Mouse (Mus musculus) thymus, postnatal 4 days (tissue): ENCODE measurements around the gene Psmf1.

ENCODE experiments used
- DNase-seq: peaks from one replicate; pipeline ENCODE4 v3.0.0; 2021

Psmf1 gene

DNA sequence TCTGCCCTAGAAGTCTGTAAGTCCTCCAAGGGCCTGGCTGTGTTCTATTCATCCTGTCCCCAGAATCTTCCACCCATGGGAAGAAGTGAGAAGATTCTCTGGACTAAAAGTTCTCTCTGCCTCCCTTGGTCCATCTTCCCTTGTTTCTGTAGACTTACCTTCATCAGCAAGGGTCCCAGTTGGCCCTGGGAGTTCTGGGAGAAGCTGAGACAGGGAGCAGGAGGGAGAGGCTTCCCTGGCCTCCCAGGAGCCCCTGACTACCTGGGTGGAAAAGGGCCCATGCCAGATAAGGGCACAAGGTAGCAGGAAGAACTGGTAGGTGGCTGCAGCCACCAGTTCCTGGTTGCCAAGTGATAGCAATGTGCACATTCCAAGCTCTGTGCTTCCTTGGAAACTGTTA lies at the start of gene Psmf1:
TSS of gene Psmf1 (minus strand) at position 342 of the 400 bp plus-strand sequence.
- DNase-seq: no peak

DNA sequence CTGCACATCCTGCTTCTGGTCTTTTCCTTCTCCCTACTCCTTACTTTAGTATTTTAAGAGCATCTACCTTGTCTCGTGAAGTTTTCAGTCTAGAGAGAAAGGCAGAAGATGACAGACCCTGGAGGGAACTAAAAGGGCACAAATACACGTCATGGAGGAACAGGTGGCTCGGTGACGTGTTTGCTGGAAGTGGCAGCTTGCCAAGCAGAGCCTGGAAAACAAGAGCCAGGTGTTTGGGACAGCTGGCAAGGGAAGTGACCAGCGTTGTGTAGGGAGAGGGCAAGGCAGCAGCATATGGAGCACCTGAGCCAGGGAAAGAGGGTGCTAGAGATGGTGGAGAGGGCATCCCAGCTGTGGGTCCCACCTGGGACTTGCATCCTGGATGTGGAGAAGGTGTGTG lies 47.2 kb upstream of the Psmf1 start:
- no peak for DNase-seq

- DNase-seq: no peak
Measured at GRCm38 (mm10) chr2:151790169-151790568, 46.2 kb upstream of the Psmf1 start.

DNA sequence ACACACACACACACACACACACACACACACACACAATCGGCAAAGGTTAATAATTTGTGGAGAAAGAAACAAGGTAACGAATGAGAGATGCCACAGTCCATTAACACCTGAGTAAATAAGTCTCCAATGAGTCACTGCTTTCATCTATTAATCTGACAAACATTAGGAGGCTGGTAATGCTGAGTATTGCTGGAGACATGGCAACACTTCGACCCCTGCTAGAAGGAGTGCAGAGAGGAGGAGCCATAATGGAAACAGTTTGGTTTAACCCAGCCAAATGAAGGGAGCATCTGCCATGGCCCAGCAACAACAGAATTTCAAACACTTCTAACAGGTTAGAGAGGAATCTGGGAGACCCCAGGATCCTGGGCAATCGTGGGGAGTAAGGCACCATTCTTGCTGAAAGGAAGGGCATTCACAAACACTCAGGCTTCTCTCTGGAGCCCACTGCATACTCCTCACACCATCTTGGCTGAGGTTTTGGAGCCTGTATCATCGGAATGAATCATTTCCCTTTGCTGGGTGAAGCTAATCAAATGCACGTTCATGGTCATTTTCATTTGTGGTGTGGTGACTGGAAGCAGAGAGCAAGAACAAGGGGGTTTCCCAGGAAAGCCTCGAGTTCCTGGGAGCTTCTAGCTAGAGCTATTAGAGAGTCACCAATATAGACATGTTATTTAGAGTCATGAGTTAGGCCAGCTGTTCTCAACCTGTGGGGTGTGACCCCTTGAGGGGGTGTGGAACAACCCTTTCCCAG lies 44.4 kb upstream of the Psmf1 start:
- DNase-seq: no peak

GRCm38 (mm10) chr2:151783493-151783892 lies 39.5 kb upstream of the Psmf1 start:
- DNase-seq: no peak

- no peak for DNase-seq
Measured at GRCm38 (mm10) chr2:151777366-151777765, 33.4 kb upstream of the Psmf1 start.

GRCm38 (mm10) chr2:151773476-151773875 lies 29.5 kb upstream of the Psmf1 start:
- DNase-seq: no peak

DNA sequence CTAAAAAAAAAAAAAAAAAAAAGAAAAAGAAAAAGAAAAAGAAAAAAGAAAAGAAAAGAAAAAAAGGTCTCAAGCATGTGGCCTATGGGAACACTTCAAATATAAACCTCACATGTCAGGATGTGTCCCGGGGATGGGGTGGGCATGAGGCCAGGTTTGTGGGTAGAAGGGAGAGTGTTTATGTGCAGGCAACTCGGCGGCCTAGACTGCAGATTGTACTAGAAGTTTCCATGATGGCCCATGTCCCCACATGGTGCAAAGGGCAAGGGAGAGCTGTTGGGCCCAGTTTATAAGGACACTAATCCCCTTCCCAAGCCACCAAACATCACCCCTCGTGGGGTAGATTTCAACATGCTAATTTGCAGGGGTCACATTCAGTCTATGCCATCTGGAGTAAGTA lies 28.2 kb upstream of the Psmf1 start:
- no peak for DNase-seq

- DNase-seq: no peak
Measured at GRCm38 (mm10) chr2:151764557-151764956, 20.6 kb upstream of the Psmf1 start.

DNA sequence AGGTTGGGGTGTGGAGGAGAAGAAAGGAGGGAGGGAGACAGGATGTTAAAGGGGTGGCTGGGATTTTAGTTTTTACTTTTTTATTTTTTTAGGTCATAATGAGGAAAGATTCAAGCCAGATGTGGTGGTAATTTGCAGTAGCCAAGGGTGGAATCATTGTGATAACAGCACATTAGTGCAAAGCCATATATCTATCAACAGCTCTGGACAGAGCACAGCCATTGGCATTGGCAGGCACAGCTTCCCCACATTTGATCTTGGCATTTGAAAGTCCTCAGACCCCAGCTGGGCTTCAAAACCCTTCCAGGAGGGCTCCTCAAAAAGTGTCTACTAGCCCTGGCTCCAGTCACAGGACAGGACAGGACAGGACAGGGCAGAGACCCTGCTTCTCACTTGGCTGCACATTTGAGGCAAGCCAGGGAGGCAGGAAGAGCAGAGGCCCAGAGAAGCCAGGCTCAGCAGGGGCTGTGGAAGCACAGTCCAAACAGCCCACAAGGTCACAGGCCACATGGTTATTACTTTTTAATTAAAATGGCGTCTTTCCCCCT lies 14.9 kb upstream of the Psmf1 start:
- DNase-seq: no peak

- DNase-seq: no peak
Measured at GRCm38 (mm10) chr2:151757451-151757850, 13.5 kb upstream of the Psmf1 start.

DNA sequence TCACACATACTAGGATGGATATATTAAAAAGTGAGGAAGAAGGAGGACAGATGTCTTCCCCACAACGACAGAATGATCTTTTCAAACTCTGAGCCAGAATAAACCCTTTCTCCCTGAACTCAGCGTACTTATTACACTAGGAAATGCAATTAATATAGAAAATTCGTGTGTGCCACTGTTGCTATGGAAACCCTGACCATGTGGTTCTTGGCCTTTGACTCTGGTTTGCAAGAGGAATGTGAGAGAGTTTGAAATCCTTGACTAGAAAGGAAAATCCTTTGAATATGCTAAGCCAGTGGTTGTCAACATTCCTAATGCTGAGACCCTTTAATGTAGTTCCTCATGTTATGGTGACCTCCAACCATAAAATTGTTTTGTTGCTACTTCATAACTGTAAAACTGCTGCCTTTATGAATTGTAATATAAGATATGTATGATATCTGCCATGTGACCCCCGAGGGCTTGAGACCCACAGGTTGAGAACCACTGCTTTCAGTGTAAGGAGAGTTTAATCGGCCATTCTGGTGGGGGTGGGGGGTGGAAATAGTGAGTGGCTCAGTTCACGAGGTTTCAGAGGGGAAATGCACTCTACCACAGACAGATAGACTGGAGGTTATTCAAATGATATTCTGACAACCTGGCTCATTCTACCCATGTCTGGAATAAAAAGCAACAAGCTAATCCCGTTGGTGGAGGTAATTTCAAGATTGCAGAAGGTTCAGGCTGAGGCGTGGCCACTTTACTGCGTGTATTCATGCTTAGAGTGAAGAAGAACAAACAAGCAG lies 12.5 kb upstream of the Psmf1 start:
- no peak for DNase-seq

- no peak for DNase-seq
Measured at GRCm38 (mm10) chr2:151751330-151751729, 7.3 kb upstream of the Psmf1 start.

DNA sequence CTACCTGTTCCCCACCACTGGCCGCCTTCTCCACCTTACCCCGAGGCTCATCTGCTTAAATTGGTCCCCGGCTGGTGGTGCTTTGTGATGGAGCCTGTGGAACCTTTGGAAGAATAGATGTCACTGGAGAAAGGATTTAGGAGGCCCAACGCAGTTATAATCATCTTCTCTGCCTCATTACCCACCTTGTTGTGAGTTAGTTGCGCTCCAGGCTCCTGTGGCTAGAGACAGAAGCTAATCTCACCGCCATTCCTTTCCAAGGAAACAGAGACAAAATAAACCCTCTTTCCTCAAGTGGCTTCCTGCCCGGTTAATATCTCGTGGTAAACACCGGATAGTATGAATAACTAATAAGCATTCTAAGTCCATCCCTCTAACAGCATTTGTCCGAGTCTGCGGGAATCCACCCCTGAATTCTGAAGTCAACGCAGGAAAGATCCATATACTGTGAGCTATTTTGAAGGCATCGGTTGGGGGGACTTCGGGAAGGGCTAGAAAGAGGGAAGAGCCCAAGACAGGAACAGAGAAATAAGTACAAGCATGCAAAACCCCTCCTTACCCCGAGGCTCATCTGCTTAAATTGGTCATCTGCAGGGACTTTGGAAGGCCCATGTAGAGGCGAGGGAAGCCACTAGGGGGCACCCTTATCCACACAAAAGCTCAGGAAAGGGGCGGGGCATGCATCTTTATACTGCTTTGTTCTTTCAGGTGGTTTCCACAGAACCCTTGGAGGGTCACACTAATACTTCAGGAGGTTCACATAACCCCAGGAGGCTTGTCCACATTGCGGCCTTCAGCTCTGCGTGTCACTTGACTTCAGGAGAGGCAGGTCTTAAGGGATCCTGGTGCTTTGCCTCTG lies 4.1 kb upstream of the Psmf1 start:
- peak; percentile 81 for DNase-seq

GRCm38 (mm10) chr2:151742850-151743679 lies 921 bp downstream of the Psmf1 start:
- no peak for DNase-seq

- DNase-seq: no peak
Measured at GRCm38 (mm10) chr2:151742084-151742483, 1.9 kb downstream of the Psmf1 start.

- DNase-seq: peak; percentile 91
Measured at GRCm38 (mm10) chr2:151740741-151741526, 3.1 kb downstream of the Psmf1 start.

GRCm38 (mm10) chr2:151739505-151739904 lies 4.5 kb downstream of the Psmf1 start:
- no peak for DNase-seq

DNA sequence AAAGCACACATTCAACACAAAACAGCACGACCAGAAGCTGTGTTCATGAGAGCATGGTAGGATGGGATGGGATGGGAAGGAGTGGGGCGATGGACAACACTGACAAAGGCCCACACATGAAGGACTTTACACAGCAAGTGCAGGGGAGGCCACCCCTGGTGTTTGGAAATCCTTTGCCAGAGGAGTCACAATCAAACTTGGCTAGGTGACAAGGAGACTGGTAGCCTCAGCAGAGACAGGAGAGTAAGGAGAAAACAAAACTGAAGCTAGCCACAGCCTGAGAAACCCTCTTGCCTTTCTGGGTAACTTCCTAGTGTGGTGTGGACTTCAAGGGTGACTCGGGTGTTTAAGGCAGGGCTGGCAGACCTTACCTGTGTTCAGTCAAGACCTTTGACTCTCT lies 4.9 kb downstream of the Psmf1 start:
- DNase-seq: no peak

- DNase-seq: no peak
Measured at GRCm38 (mm10) chr2:151738460-151738859, 5.5 kb downstream of the Psmf1 start.

DNA sequence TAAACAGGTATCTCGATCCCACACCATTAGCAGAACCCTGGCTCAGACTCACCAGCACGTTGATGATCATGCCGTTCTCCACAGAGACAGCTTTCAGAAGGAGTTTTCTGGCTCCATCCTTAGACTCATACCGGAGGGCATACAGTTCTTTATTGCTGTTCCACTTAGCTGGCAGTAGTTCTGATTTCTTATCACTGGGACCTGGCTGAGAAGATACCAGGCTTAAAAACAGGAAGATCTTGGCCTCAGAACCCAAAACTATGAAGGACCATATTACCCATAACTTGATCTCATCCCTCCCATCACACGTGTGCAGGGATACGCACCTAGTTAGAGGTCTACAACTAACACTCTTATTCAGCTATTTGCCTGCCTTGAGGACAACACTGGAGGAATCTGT lies 8.6 kb downstream of the Psmf1 start:
- no peak for DNase-seq
